Mouse (Mus musculus) monocyte, adult 5-6 weeks (primary cell): ENCODE measurements around the gene Gm20721. TPM values are rescaled to one million over a fixed set of nuclear protein-coding genes. Genes with fewer than 3 reads are reported as not detected.

Source experiments
- ATAC-seq: fragments of 153-309, 156-312 bp; replicated peaks from 2 replicates; pipeline ENCODE4 v1.8.0; 2017; ENCODE audit warnings: mild to moderate bottlenecking; ENCODE audit not compliant: low TSS enrichment, insufficient number of reproducible peaks, severe bottlenecking, poor library complexity, low FRiP score
- total RNA-seq: library from RNA; stranded (forward); fragments of 200-1000, 200-491, 200-594 nt; gene quantifications from 3 replicates; pipeline ENCODE4 v1.2.3, GENCODE M21; 2017

Gene Gm20721
- total RNA-seq, 1 experiment from 2014 or later, result 8.0 TPM

- no peak for ATAC-seq
Measured at GRCm38 (mm10) chr2:174302526-174302925, 44.0 kb downstream of the Gm20721 start.

GRCm38 (mm10) chr2:174300666-174301065 lies 45.8 kb downstream of the Gm20721 start:
- no peak for ATAC-seq

- ATAC-seq, result no peak
Measured at GRCm38 (mm10) chr2:174300186-174300585, 46.3 kb downstream of the Gm20721 start.

- ATAC-seq, result no peak
Measured at GRCm38 (mm10) chr2:174299771-174300160, 46.7 kb downstream of the Gm20721 start.

GRCm38 (mm10) chr2:174299091-174299770 lies 47.3 kb downstream of the Gm20721 start:
- ATAC-seq, result no peak

- ATAC-seq, result no peak
Measured at GRCm38 (mm10) chr2:174298471-174298870, 48.0 kb downstream of the Gm20721 start.

- no peak for ATAC-seq
Measured at GRCm38 (mm10) chr2:174297851-174298250, 48.7 kb downstream of the Gm20721 start.

GRCm38 (mm10) chr2:174297086-174297571 lies 49.4 kb downstream of the Gm20721 start:
- ATAC-seq, result no peak

GRCm38 (mm10) chr2:174295900-174296465 lies 50.5 kb downstream of the Gm20721 start:
- ATAC-seq, result no peak

GRCm38 (mm10) chr2:174295175-174295899 lies 51.2 kb downstream of the Gm20721 start:
- no peak for ATAC-seq

GRCm38 (mm10) chr2:174294457-174294856 lies 52.1 kb downstream of the Gm20721 start:
- no peak for ATAC-seq

GRCm38 (mm10) chr2:174291662-174292030 lies 54.9 kb downstream of the Gm20721 start:
- ATAC-seq, result no peak

GRCm38 (mm10) chr2:174291029-174291661 lies 55.4 kb downstream of the Gm20721 start:
- no peak for ATAC-seq

- ATAC-seq, result no peak
Measured at GRCm38 (mm10) chr2:174288673-174289430, 57.7 kb downstream of the Gm20721 start.

GRCm38 (mm10) chr2:174287921-174288320 lies 58.6 kb downstream of the Gm20721 start:
- no peak for ATAC-seq

- 0 out of 2 replicates have a peak, but pooled peaks have one; percentile 21 for ATAC-seq
Measured at GRCm38 (mm10) chr2:174285921-174286470, 60.5 kb downstream of the Gm20721 start.

GRCm38 (mm10) chr2:174284807-174285457 lies 61.6 kb downstream of the Gm20721 start:
- no peak for ATAC-seq

- ATAC-seq, result no peak
Measured at GRCm38 (mm10) chr2:174284011-174284410, 62.5 kb downstream of the Gm20721 start, which contains the start of gene Gnas. Gene Gnas, plus strand, starts transcription at chr2:174284320.
